Mouse (Mus musculus): ENCODE measurements around the gene Lsm3.

Gene Lsm3

GRCm38 (mm10) chr6:91514135-91514534, 1.6 kb upstream of the Lsm3 start:
- no peak for DNase-seq

- no peak for DNase-seq
Observed at GRCm38 (mm10) chr6:91514737-91515362, 878 bp upstream of the Lsm3 start.

DNA sequence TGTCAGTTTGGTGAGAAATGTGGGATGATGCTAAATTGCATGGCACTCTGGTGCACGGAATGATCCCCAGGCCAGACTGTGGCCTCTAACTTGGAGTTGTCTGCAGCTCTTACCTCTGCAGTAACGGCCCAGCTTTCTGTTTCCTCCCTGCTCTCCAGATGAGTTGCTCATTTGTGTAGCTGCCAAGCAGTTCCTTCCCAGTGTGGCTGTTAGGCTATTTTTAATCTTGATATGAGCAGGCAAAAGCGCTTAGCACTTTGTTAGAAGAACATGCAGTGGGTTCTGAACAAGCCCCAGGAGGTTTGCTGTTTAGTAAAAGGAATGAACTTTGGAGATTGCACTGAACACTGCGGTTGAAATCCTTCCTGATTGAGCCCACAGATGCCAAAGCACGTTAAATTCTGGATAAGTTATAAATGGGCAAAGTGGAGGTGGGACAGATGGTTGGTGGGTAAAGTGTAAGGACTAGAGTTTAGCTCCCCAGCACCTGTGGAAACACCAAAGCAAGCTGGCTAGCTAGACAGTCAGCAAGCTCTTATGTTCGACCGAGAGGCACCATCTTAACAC, 2.8 kb downstream of the Lsm3 start:
- no peak for DNase-seq

- no peak for DNase-seq
Observed at GRCm38 (mm10) chr6:91522816-91523215, 7.1 kb downstream of the Lsm3 start.

GRCm38 (mm10) chr6:91525544-91525943, 9.8 kb downstream of the Lsm3 start:
- DNase-seq: no peak

GRCm38 (mm10) chr6:91527227-91527860, 11.6 kb downstream of the Lsm3 start:
- peak; percentile 33 to 61 for DNase-seq

DNA sequence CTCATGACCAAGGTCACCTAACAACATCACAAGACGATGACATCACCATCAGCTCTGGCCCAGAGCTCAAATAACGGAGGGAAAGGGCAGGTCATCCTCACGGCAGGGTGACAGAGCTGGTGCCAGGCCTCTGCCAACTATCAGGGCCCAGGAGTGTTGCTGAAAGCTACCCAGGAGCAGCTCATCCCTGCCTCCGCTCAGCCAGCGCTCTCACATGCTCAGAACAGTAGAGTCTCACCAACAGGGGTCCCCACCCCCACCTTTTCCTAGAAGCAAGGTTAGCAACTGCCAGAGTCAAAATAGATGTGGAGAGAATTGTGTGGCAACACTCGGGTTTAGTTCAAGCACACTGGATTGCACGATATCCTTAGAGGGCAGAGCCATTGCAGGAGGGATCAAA, 12.5 kb downstream of the Lsm3 start:
- no peak for DNase-seq

GRCm38 (mm10) chr6:91530673-91531072, 14.9 kb downstream of the Lsm3 start:
- DNase-seq: no peak

- no peak for DNase-seq
Observed at GRCm38 (mm10) chr6:91531276-91531675, 15.5 kb downstream of the Lsm3 start.

GRCm38 (mm10) chr6:91532661-91533060, 16.9 kb downstream of the Lsm3 start:
- no peak for DNase-seq

DNA sequence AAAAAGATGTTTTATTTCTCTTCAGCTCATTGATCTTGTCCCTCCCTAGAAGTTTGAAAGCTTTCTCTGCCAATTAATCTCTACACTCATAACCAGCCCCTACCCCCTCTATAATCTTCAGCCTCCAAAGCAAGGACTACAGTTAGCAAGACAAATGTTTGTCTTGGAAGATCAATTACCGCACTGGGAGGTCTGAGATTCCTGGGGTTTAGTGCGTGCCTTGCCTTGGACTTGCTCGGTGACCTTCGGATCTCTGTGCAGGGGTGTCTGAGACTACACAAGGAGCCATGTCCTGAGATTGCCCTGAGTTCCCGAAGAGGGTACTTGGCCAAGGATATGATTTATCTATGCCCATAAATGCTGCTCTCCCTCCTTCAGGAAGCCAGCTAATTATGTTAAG, 17.6 kb downstream of the Lsm3 start:
- DNase-seq: no peak

- no peak for DNase-seq
Observed at GRCm38 (mm10) chr6:91533771-91534170, 18.0 kb downstream of the Lsm3 start.

DNA sequence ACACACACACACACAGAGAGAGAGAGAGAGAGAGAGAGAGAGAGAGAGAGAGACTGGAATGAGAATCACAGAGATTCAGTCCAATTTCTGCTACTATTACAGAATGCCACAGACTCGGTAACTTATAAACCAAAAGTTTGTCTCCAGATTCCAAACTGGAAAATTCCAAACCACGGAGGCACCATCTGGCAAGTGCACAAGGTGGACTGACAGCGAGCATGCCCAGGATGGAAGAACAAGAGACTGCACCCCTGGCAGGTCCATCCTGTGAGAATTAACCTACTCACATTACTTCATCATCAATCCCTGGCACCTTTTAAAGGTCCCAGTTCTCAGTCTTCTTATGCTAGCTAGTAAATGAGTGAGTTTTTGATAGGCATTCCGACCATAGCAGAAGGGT, 18.5 kb downstream of the Lsm3 start:
- no peak for DNase-seq

DNA sequence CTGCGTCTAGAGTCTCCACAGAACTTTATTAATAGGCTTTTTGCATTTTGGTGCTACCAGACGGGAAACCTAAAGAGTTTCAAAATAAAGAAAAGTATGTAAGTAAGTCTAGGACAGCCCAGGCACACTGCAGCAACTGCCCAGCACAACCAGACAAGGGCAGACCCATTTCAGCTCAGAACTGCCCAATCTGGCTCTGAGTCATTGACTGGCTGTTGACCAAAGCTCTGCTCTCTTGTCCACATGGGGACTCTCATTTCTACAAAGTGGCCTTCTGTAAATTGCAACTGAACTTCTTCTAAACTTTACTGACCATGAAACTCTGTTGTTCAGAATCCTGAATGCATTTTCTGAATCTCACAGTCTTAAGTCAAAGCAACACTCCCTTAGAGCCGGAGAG, 19.5 kb downstream of the Lsm3 start:
- no peak for DNase-seq

DNA sequence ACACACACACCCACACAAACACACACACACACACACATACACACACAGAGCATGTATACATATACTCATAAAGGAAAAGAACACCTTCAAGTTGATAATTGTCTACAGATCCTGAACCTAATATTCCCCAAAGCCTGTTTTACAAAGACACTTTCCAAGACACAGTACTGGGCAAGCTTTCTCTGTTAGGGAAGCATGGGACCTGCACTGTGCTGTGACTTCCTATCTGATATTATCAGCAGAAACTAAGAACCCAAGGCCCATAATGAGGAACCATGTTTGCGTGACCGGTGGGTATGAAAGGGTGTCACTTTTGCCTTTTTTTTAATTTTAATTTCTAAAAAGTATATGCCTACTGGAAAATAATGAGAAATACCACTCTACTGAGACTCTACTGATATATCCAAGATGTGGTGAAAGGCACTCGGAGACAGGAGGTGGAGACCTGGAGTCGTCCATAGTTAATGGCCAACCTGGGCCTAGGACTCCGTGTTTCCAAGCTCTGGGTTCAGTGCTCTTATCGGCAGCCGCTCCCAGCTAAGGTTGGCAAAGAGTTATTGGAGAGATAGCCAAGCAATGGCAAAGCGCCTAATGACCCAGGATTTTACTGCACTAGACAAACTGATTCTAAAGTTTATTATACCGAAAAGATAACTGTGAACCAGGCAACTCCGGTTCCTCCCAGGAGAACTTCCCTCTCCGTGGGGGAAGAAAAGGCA, 20.5 kb downstream of the Lsm3 start:
- DNase-seq: no peak

- no peak for DNase-seq
Observed at GRCm38 (mm10) chr6:91541276-91541675, 25.5 kb downstream of the Lsm3 start.

DNA sequence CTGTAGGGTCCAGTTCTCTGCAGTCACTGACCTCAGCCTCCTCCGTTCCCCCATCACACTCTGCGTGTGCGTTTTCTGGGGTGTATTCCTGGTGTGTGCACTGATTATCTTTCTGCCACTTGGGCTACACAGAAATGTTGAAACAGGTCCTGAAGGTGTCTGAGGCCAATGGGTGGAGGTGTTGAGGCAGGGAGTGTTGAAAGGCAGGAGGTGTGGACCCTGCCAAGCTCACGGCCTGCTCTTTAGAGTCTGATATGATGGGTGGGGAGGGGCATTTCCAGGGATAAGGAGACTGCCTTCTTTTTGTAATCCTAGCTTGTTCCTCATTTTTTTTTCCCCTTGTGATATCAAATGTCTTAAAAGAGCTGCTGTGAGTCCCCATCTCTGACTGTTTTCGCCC, 27.3 kb downstream of the Lsm3 start:
- no peak for DNase-seq

DNA sequence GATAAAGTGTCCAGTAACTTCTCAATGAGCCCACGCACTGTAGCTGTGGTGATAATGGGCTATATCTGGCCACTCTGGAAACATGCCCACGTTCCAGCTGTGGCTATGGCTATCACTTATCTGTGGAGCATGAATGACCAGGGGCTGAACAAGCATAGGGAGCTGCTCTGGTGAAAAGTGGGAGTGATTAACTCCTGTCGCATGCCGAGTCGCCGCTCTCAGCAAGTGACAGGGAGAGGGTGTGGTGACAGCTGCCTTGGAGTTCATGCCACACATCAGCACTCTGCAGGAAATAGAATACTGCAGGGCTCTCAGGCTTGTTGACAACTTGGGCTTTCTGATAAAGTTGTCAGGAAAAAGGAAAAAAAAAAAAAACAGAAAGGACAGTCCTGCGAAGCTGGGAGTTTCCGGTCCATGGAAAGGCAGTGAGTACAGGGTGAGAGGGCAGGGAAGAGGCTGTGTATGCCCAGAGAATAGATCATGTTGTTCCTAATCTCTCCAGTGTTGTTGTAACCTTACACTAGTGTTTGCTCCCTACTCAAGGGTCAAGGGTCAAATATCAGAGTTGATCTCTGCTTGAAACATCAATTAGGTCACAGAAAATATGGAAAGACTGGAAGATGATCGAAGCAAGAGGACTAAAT, 30.6 kb downstream of the Lsm3 start:
- DNase-seq: no peak

- no peak for DNase-seq
Observed at GRCm38 (mm10) chr6:91547313-91547712, 31.6 kb downstream of the Lsm3 start.

GRCm38 (mm10) chr6:91549621-91550020, 33.9 kb downstream of the Lsm3 start:
- DNase-seq: no peak

- peak; percentile 20 to 36 for DNase-seq
Observed at GRCm38 (mm10) chr6:91551671-91552070, 35.9 kb downstream of the Lsm3 start.

GRCm38 (mm10) chr6:91552693-91553092, 37.0 kb downstream of the Lsm3 start:
- DNase-seq: no peak

DNA sequence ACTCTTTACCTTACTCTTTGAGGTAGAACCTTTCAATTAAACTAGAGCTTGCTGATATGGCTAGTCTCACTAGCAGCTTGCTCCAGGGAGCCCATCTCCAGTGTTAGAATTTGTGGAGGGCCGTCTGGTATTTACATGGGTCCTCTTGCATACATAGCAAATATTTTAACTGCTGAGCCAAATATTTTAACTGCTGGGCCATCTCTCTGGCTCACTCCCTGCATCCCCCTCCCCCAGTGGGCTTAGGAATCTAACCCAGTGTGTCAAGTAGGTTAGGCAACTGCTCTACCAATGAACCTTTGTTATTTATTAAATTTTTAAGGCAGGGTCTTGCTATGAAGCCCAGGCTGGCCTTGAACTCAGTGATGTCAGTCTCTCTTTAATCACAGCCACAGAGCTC, 42.8 kb downstream of the Lsm3 start:
- no peak for DNase-seq
